In genomic region chr12:44848483-44849221, GRCm38 (mm10) we compare ENCODE assay signal across 9 mouse cellular contexts.
A peak's percentile ranks its signal among the peaks of the same experiment; 100 is the strongest.
DNase-seq lines count a peak whose midpoint lies in the region; ATAC-seq lines count a peak whose summit lies in the region.
"Had no signal": no experiment of that assay in that cellular context is flagged by ENCODE, and none has a peak within 500 bp of the region (broad histone marks: within the 10 kb centered on the region; RNA-seq: fewer than 3 reads in every experiment).

No protein-coding gene starts in this region.

- H3K9ac ChIP-seq in forebrain, embryonic 14.5 days (ENCODE audit: low read length): no peak overlapping the region
- no peak overlapping the region for H3K9ac ChIP-seq in intestine, embryonic 14.5 days (ENCODE audit: low read length)
- H3K9ac ChIP-seq in midbrain, embryonic 15.5 days: no peak overlapping the region

- H3K27ac ChIP-seq in forebrain, embryonic 14.5 days (ENCODE audit: low read depth, low read length): no peak overlapping the region
- H3K27ac ChIP-seq in intestine, embryonic 14.5 days (ENCODE audit: low read depth): no peak overlapping the region
- no peak overlapping the region for H3K27ac ChIP-seq in midbrain, embryonic 15.5 days

- WGBS in forebrain, embryonic 14.5 days: 48% methylated on average over 3 of the region's 3 CpGs
- WGBS in intestine, embryonic 14.5 days: 27% methylated on average over 3 of the region's 3 CpGs
- WGBS in midbrain, embryonic 15.5 days: 57% methylated on average over 3 of the region's 3 CpGs

- no peaks in the 10 kb centered on the region for H3K9me3 ChIP-seq in forebrain, embryonic 14.5 days (replicated peaks; ENCODE audit: control insufficient read depth, low read length)
- no peaks in the 10 kb centered on the region for H3K9me3 ChIP-seq in intestine, embryonic 14.5 days (ENCODE audit: control insufficient read depth, low read length)
- no peaks in the 10 kb centered on the region for H3K9me3 ChIP-seq in midbrain, embryonic 15.5 days

- no peak overlapping the region for H3K4me2 ChIP-seq in forebrain, embryonic 14.5 days (ENCODE audit: low read length)
- no peak overlapping the region for H3K4me2 ChIP-seq in intestine, embryonic 14.5 days (ENCODE audit: low read length)
- no peak overlapping the region for H3K4me2 ChIP-seq in midbrain, embryonic 15.5 days

- no peaks in the 10 kb centered on the region for H3K27me3 ChIP-seq in forebrain, embryonic 14.5 days (replicated peaks; ENCODE audit: control insufficient read depth, insufficient read depth, low read length)
- H3K27me3 ChIP-seq in intestine, embryonic 14.5 days (replicated peaks; ENCODE audit: control insufficient read depth, insufficient read depth, low read length): no peaks in the 10 kb centered on the region
- no peaks in the 10 kb centered on the region for H3K27me3 ChIP-seq in midbrain, embryonic 15.5 days (replicated peaks)
- H3K27me3 ChIP-seq: CH12.LX had no signal

- ATAC-seq in forebrain, embryonic 14.5 days: peak; percentile 80
- peak; percentile 47; the same call in 1 of the 2 replicates for ATAC-seq in intestine, embryonic 14.5 days (replicated peaks; ENCODE audit: low FRiP score, low TSS enrichment, low read depth)
- ATAC-seq in midbrain, embryonic 15.5 days (replicated peaks): peak; percentile 75

- H3K4me3 ChIP-seq in forebrain, embryonic 14.5 days (ENCODE audit: low read depth, low read length): no peak overlapping the region
- no peak overlapping the region for H3K4me3 ChIP-seq in intestine, embryonic 14.5 days (ENCODE audit: low read depth, low read length)
- no peak overlapping the region for H3K4me3 ChIP-seq in midbrain, embryonic 15.5 days

- intact Hi-C loops in heart, postnatal 25 days (cut with DNase I): loop anchor here (1.0 to 2.0 kb wide), 3 partner anchors 224 to 324 kb away; no protein-coding TSS in a partner anchor
- intact Hi-C loops in left cerebral cortex, postnatal 36 days (cut with DNase I): loop anchor here (5.0 kb wide), 2 partner anchors 224 to 339 kb away; partner anchors contain the start of gene Stxbp6

- peak; percentile 27 to 78 for DNase-seq in heart, adult 18-20 months
- DNase-seq in heart, postnatal 25 days (ENCODE audit: low spot score): no peak
- peak; percentile 42 for DNase-seq in ZHBTc4 (ENCODE audit: low read depth, low spot score)
- peak; percentile 80 for DNase-seq in forebrain, embryonic 14.5 days (ENCODE audit: low spot score)
- no peak for DNase-seq in intestine, embryonic 14.5 days (ENCODE audit: low spot score)
- DNase-seq in left cerebral cortex, postnatal 36 days (ENCODE audit: low spot score in 2 of 2): peak; percentile 15 to 39
- no peak for DNase-seq in T-cell, adult 2 months (ENCODE audit: low spot score)

- no peaks in the 10 kb centered on the region for H3K4me1 ChIP-seq in forebrain, embryonic 14.5 days (ENCODE audit: control insufficient read depth, insufficient read depth, low read length)
- no peaks in the 10 kb centered on the region for H3K4me1 ChIP-seq in intestine, embryonic 14.5 days (replicated peaks; ENCODE audit: control insufficient read depth, insufficient read depth, low read length)
- no peaks in the 10 kb centered on the region for H3K4me1 ChIP-seq in midbrain, embryonic 15.5 days

- H3K36me3 ChIP-seq in forebrain, embryonic 14.5 days (ENCODE audit: control insufficient read depth, insufficient read depth, low read length): no peaks in the 10 kb centered on the region
- no peaks in the 10 kb centered on the region for H3K36me3 ChIP-seq in intestine, embryonic 14.5 days (ENCODE audit: control insufficient read depth, insufficient read depth, low read length)
- H3K36me3 ChIP-seq in midbrain, embryonic 15.5 days (replicated peaks): no peaks in the 10 kb centered on the region

Comparison
In these comparisons a context has a peak if more than half of its experiments do, and no peak if none do; other contexts are left out.
1. DNase-seq: peak in heart, adult 18-20 months (2 of 2), ZHBTc4 (single experiment), forebrain, embryonic 14.5 days (single experiment) and left cerebral cortex, postnatal 36 days (2 of 2); none in heart, postnatal 25 days (single experiment), intestine, embryonic 14.5 days (single experiment) and T-cell, adult 2 months (single experiment).
2. Peak in every context shown above with its lines, with median percentiles within 50 percentile points of each other: ATAC-seq.